Mouse (Mus musculus): Measurements from ENCODE around the gene Fam129a. TPM values are rescaled to one million over a fixed set of nuclear protein-coding genes. Genes with fewer than 3 reads are reported as not detected.

Fam129a gene
- total RNA-seq, 1 experiment from 2014 or later = 94.5 TPM

DNA sequence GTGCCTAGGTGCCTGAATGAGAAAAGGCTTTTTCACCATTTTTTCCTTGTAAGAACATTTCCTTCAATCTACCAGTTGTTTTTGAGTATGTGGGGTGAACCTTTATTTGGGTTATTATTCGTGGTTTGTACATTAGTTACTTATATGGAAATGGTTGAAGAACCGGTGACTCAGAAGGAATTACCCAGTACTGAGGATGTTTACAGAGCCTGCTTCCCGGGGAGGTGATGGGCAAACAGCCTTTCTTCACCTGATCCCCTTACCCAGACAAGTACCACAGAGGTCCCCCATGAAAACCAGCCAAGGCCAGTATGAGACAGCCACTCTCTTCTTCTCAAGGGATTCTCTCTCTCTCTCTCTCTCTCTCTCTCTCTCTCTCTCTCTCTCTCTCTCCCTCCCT lies 47.3 kb downstream of the Fam129a start:
- no peak for ATAC-seq (replicated peaks; ENCODE audit: insufficient number of reproducible peaks, low FRiP score, low TSS enrichment, poor library complexity, severe bottlenecking)

- no peak for ATAC-seq (replicated peaks; ENCODE audit: insufficient number of reproducible peaks, low FRiP score, low TSS enrichment, poor library complexity, severe bottlenecking)
These were observed 48.3 kb downstream of the Fam129a start for GRCm38 (mm10) chr1:151619281-151619711.

DNA sequence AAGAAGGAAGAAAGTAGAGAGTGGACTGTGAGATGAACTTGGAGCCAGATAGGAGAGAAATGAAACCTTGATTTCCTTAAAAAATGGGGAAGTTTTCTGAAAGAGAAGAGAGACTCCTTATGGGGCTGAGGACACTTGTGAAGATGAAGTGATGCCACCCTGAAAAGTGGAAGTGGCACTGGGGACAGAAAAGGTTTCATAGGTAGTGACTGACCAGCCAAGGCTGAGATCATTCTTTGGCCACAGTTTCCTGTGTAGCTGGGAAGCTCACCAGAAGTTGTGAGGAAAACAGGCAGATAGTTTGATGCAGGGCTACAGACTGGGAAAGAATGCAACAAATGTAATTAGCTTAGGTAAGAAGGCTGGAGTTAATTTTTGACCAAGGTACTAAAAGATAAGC lies 49.7 kb downstream of the Fam129a start:
- peak; percentile 83 for ATAC-seq (replicated peaks; ENCODE audit: insufficient number of reproducible peaks, low FRiP score, low TSS enrichment, poor library complexity, severe bottlenecking)

GRCm38 (mm10) chr1:151624442-151625226 lies 53.6 kb downstream of the Fam129a start:
- ATAC-seq (replicated peaks; ENCODE audit: insufficient number of reproducible peaks, low FRiP score, low TSS enrichment, poor library complexity, severe bottlenecking) = no peak

DNA sequence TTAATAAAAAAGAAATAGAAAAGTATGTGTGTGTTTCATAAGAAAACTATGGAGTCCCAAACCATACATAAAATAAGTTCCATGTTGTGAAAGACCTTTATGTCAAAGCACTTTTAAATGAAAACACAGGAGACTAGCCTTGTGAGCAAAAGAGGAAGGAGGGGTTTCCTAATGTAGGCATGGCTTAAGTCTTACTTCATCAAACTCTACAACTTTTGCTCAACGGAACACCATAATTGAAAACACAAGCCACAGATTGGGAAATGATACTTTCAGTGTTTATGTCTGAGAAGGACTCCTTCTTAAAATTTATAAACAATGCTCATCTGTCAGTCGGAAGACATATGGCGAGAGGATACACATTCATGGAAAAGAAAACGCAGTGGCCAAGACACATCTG lies 54.3 kb downstream of the Fam129a start:
- ATAC-seq (replicated peaks; ENCODE audit: insufficient number of reproducible peaks, low FRiP score, low TSS enrichment, poor library complexity, severe bottlenecking) = peak; percentile 81

DNA sequence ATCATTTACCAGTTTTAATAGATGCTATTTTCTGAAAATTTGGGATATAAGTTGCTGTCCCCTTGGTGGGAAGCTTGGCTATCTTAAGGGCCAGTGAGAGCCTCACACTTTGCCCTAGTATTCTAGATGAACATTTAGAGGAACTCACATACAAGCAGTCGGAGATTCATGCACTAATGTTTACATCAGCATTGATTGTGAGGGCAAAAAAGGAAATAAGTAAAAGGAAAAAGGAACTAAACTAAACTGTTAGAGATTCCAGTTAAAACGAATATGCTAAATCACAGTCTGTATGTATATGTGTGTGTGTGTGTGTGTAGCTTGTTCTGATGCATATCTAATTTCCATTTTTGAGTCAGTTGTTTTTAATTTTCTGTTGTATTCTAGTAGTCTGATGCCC lies 54.7 kb downstream of the Fam129a start:
- peak; percentile 68 for ATAC-seq (replicated peaks; ENCODE audit: insufficient number of reproducible peaks, low FRiP score, low TSS enrichment, poor library complexity, severe bottlenecking)

- no peak for ATAC-seq (replicated peaks; ENCODE audit: insufficient number of reproducible peaks, low FRiP score, low TSS enrichment, poor library complexity, severe bottlenecking)
These were observed 55.6 kb downstream of the Fam129a start for GRCm38 (mm10) chr1:151626631-151627030.

- ATAC-seq (replicated peaks; ENCODE audit: insufficient number of reproducible peaks, low FRiP score, low TSS enrichment, poor library complexity, severe bottlenecking) = no peak
These were observed 56.2 kb downstream of the Fam129a start for GRCm38 (mm10) chr1:151627141-151627540.

- ATAC-seq (replicated peaks; ENCODE audit: insufficient number of reproducible peaks, low FRiP score, low TSS enrichment, poor library complexity, severe bottlenecking) = no peak
These were observed 58.7 kb downstream of the Fam129a start for GRCm38 (mm10) chr1:151629591-151630250.

DNA sequence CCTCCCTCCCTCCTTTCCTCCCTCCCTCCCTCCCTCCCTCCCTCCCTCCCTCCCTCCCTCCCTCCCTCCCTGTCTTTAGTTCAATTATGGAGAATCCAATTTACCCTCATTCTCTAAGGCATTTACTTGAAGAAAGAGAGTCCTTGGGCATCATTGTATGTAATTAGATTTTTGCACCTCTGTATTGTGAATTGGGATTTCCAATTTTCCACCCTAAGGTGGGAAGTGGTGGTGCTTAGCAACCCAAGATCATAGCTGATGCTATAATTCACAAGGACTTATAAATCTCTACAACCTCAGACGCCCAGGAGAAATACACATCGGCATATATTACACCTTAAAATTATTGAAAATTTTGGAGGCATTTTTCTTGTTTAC lies 59.3 kb downstream of the Fam129a start:
- no peak for ATAC-seq (replicated peaks; ENCODE audit: insufficient number of reproducible peaks, low FRiP score, low TSS enrichment, poor library complexity, severe bottlenecking)

DNA sequence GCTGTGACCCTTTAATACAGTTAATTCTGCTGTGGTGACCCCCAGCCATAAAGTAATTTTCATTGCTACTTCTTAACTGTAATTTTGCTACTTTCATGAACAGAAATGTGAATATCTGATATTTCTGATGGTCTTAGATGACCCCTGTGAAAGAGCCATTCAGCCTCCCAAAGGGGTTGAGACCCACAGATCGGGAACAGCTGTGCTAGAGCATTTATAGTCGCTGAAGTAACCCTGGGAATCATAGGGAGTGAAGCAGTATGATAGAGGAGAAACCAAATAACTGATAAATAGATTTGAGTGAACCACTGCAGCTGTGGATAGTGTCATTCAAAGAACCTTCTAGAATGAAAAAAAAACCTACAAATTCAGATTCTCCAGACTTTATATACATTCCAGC lies 60.1 kb downstream of the Fam129a start:
- no peak for ATAC-seq (replicated peaks; ENCODE audit: insufficient number of reproducible peaks, low FRiP score, low TSS enrichment, poor library complexity, severe bottlenecking)

DNA sequence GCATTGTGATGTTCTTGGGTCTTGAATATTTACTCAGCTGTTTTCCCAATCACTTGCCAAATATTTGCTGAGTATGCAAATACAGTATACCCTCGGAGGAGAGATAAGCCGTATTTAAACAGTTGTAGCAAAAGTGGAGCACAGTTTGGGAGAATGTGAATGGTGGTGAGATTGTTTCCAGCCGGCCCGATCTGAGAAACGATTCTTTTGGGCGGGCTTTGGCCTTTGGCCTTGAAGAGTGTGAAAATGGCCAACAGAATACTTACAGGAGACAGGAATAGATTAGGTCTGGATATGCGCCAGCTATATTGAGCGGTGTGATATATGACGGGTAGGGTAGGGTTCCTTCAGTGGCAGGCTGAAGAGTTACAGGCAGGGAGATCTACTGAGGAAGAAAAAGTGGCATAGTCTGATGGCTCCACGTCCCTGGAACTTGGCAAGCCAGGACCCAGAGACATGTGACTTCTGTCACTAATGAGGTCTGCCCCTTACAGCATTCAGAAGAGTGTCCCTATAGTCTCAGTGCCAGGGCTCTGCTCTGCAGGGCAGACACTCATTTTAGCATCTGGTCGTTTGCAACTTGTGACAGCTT lies 60.8 kb downstream of the Fam129a start:
- ATAC-seq (replicated peaks; ENCODE audit: insufficient number of reproducible peaks, low FRiP score, low TSS enrichment, poor library complexity, severe bottlenecking) = no peak

- no peak for ATAC-seq (replicated peaks; ENCODE audit: insufficient number of reproducible peaks, low FRiP score, low TSS enrichment, poor library complexity, severe bottlenecking)
These were observed 61.8 kb downstream of the Fam129a start for GRCm38 (mm10) chr1:151632567-151633356.

GRCm38 (mm10) chr1:151636637-151637036 lies 65.7 kb downstream of the Fam129a start:
- no peak for ATAC-seq (replicated peaks; ENCODE audit: insufficient number of reproducible peaks, low FRiP score, low TSS enrichment, poor library complexity, severe bottlenecking)

GRCm38 (mm10) chr1:151637351-151637922 lies 66.5 kb downstream of the Fam129a start:
- no peak for ATAC-seq (replicated peaks; ENCODE audit: insufficient number of reproducible peaks, low FRiP score, low TSS enrichment, poor library complexity, severe bottlenecking)

GRCm38 (mm10) chr1:151638357-151638756 lies 67.4 kb downstream of the Fam129a start:
- no peak for ATAC-seq (replicated peaks; ENCODE audit: insufficient number of reproducible peaks, low FRiP score, low TSS enrichment, poor library complexity, severe bottlenecking)

- no peak for ATAC-seq (replicated peaks; ENCODE audit: insufficient number of reproducible peaks, low FRiP score, low TSS enrichment, poor library complexity, severe bottlenecking)
These were observed 67.8 kb downstream of the Fam129a start for GRCm38 (mm10) chr1:151638770-151639169.

DNA sequence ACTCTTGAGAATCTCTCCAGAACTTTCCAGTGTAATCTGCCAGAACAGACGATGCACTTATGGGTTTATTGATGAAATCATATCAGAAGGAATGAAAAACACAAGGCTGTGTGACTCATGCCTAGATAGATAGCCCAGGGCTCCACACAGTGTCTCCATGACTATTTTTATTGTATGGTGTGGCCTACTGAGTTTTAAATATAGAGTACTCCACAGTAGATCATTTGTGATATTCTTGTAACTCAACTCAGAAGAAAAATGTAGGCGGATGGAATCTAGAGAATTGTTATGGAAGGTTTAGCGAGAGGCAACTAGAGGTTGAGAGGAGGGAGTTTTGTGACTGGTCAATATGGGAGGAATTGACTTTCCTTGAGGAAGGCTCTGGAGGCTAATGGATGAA lies 75.4 kb downstream of the Fam129a start:
- ATAC-seq (replicated peaks; ENCODE audit: insufficient number of reproducible peaks, low FRiP score, low TSS enrichment, poor library complexity, severe bottlenecking) = no peak

DNA sequence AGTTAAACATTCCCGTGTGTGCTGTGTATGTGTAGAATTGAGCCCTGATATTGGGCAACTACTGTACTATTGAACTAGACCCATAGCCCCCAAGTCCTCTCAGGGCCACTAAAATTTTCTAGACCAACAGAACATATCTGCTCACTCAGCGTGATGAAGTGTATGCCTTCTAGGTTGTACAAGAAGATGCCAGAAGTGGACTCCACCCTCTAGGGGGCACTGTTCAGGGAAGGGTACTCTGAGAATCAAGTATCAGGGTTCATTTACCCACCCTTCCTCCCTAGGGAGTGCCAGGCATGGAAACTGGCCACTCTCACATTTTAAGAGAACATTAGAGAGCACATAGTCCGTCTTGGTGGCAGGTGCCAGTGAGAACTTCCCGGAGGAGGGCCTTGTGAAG lies 77.1 kb downstream of the Fam129a start:
- ATAC-seq (replicated peaks; ENCODE audit: insufficient number of reproducible peaks, low FRiP score, low TSS enrichment, poor library complexity, severe bottlenecking) = no peak
